Mouse (Mus musculus) limb, embryonic 10.5 days (tissue): ENCODE measurements around the gene Usp38. TPM values are rescaled to one million over a fixed set of nuclear protein-coding genes. Genes with fewer than 3 reads are reported as not detected.

Source experiments
- DNase-seq: peaks from one replicate; pipeline ENCODE4 v3.0.0-alpha.2; 2017; ENCODE audit warnings: low spot score
- H3K27ac ChIP-seq: fragments of 300-500 bp; sonication (generic); 2 replicates; pipeline ENCODE4 v1.5.1; 2016; ENCODE audit warnings: mild to moderate bottlenecking
- H3K27me3 ChIP-seq: fragments of 300-500 bp; sonication (generic); 2 replicates; pipeline ENCODE4 v1.6.1; 2016; ENCODE audit warnings: low read depth, mild to moderate bottlenecking; ENCODE audit not compliant: poor library complexity, severe bottlenecking
- H3K36me3 ChIP-seq: fragments of 300-500 bp; sonication (generic); 2 replicates; pipeline ENCODE4 v1.6.1; 2016; ENCODE audit warnings: mild to moderate bottlenecking, moderate library complexity
- H3K4me1 ChIP-seq: fragments of 300-500 bp; sonication (generic); 2 replicates; pipeline ENCODE4 v1.6.1; 2016
- H3K4me3 ChIP-seq: fragments of 300-500 bp; sonication (generic); 2 replicates; pipeline ENCODE4 v1.5.1; 2016; ENCODE audit warnings: mild to moderate bottlenecking, moderate library complexity
- H3K9me3 ChIP-seq: fragments of 300-500 bp; sonication (generic); replicated peaks from 2 replicates; pipeline ENCODE4 v1.6.1; 2016; ENCODE audit warnings: mild to moderate bottlenecking
- WGBS: fragments of 180-500 bp; shearing (Covaris S2); methylation state at CpG from one replicate; pipeline ENCODE4 v1.1.7; 2016; 5-methylcytosine and 5-hydroxymethylcytosine counted together
- polyA plus RNA-seq: library from polyadenylated mRNA; unstranded; fragments of >200 nt; fragmentation: Nextera tagmentation; extraction: Ambion mirVana; gene quantifications from 2 replicates; pipeline ENCODE4 v1.2.1, GENCODE M21; 2016

Usp38 gene
- polyA plus RNA-seq, 1 experiment from 2014 or later: 25.2 TPM

- Histone ChIP-seq H3K36me3 (peaks cover 78% of the 10 kb centered on the region), H3K9me3 (no peaks in the 10 kb centered on the region), H3K27me3 (no peaks in the 10 kb centered on the region), H3K27ac (no peak overlapping the region), H3K4me1 (peaks cover 6% of the 10 kb centered on the region; the same call in 1 of the 2 replicates), H3K4me3 (no peak overlapping the region)
- WGBS: 95% methylated on average over 4 of the region's 4 CpGs
- DNase-seq: no peak
Measured at GRCm38 (mm10) chr8:80982829-80983228, 31.9 kb downstream of the Usp38 start.

GRCm38 (mm10) chr8:80981696-80982095 is 33.0 kb downstream of the Usp38 start:
- Histone ChIP-seq H3K27me3 (no peaks in the 10 kb centered on the region), H3K27ac (no peak overlapping the region), H3K36me3 (peaks cover 68% of the 10 kb centered on the region), H3K4me3 (no peak overlapping the region), H3K4me1 (peaks cover 6% of the 10 kb centered on the region; the same call in 1 of the 2 replicates), H3K9me3 (no peaks in the 10 kb centered on the region)
- no peak for DNase-seq
- 90% methylated on average over 9 of the region's 9 CpGs for WGBS

GRCm38 (mm10) chr8:80980063-80980462 is 34.7 kb downstream of the Usp38 start:
- Histone ChIP-seq H3K36me3 (peaks cover 51% of the 10 kb centered on the region), H3K27me3 (no peaks in the 10 kb centered on the region), H3K4me1 (peaks cover 6% of the 10 kb centered on the region; the same call in 1 of the 2 replicates), H3K9me3 (no peaks in the 10 kb centered on the region), H3K4me3 (no peak overlapping the region), H3K27ac (no peak overlapping the region)
- DNase-seq: no peak
- 42% methylated on average over 4 of the region's 4 CpGs for WGBS

GRCm38 (mm10) chr8:80977231-80977630 is 37.5 kb downstream of the Usp38 start:
- Histone ChIP-seq H3K9me3 (no peaks in the 10 kb centered on the region), H3K4me3 (no peak overlapping the region), H3K4me1 (peaks cover 6% of the 10 kb centered on the region; the same call in 1 of the 2 replicates), H3K27me3 (no peaks in the 10 kb centered on the region), H3K27ac (no peak overlapping the region), H3K36me3 (peaks cover 24% of the 10 kb centered on the region)
- no peak for DNase-seq
- WGBS: 94% methylated on average over 1 of the region's 1 CpGs

GRCm38 (mm10) chr8:80971150-80971549 is 43.6 kb downstream of the Usp38 start:
- no peaks in the 10 kb centered on the region for H3K36me3 ChIP-seq
- no peaks in the 10 kb centered on the region for H3K4me1 ChIP-seq
- H3K4me3 ChIP-seq: no peak overlapping the region
- no peak overlapping the region for H3K27ac ChIP-seq
- H3K27me3 ChIP-seq: no peaks in the 10 kb centered on the region
- H3K9me3 ChIP-seq: no peaks in the 10 kb centered on the region
- WGBS: 90% methylated on average over 9 of the region's 9 CpGs
- DNase-seq: no peak

- H3K4me3 ChIP-seq: no peak overlapping the region
Measured at GRCm38 (mm10) chr8:80970000-80970685, 44.6 kb downstream of the Usp38 start.

GRCm38 (mm10) chr8:80969423-80969822 is 45.3 kb downstream of the Usp38 start:
- WGBS: 92% methylated on average over 5 of the region's 5 CpGs
- Histone ChIP-seq H3K27ac (no peak overlapping the region), H3K27me3 (no peaks in the 10 kb centered on the region), H3K4me3 (no peak overlapping the region), H3K4me1 (no peaks in the 10 kb centered on the region), H3K9me3 (no peaks in the 10 kb centered on the region), H3K36me3 (no peaks in the 10 kb centered on the region)
- DNase-seq: no peak

More at GRCm38 (mm10) chr8:80970000-80970685, 44.6 kb downstream of the Usp38 start:
- WGBS: 80% methylated on average over 11 of the region's 11 CpGs
- Histone ChIP-seq H3K9me3 (no peaks in the 10 kb centered on the region), H3K27ac (no peak overlapping the region), H3K36me3 (no peaks in the 10 kb centered on the region), H3K27me3 (no peaks in the 10 kb centered on the region), H3K4me1 (no peaks in the 10 kb centered on the region)
- DNase-seq: no peak

GRCm38 (mm10) chr8:80963095-80963494 is 51.6 kb downstream of the Usp38 start:
- 89% methylated on average over 3 of the region's 3 CpGs for WGBS
- no peaks in the 10 kb centered on the region for H3K36me3 ChIP-seq
- H3K9me3 ChIP-seq: no peaks in the 10 kb centered on the region
- H3K4me3 ChIP-seq: no peak overlapping the region
- peaks cover 11% of the 10 kb centered on the region for H3K4me1 ChIP-seq
- no peak for DNase-seq
- H3K27ac ChIP-seq: no peak overlapping the region
- H3K27me3 ChIP-seq: no peaks in the 10 kb centered on the region

- H3K4me1 ChIP-seq: peaks cover 11% of the 10 kb centered on the region
Measured at GRCm38 (mm10) chr8:80962592-80962983, 52.1 kb downstream of the Usp38 start.

GRCm38 (mm10) chr8:80961937-80962591 is 52.7 kb downstream of the Usp38 start:
- Histone ChIP-seq H3K4me1 (peaks cover 11% of the 10 kb centered on the region), H3K27me3 (no peaks in the 10 kb centered on the region), H3K36me3 (no peaks in the 10 kb centered on the region), H3K4me3 (no peak overlapping the region), H3K27ac (no peak overlapping the region), H3K9me3 (no peaks in the 10 kb centered on the region)
- 86% methylated on average over 7 of the region's 7 CpGs for WGBS
- DNase-seq: no peak

More at GRCm38 (mm10) chr8:80962592-80962983, 52.1 kb downstream of the Usp38 start:
- Histone ChIP-seq H3K9me3 (no peaks in the 10 kb centered on the region), H3K27ac (no peak overlapping the region), H3K4me3 (no peak overlapping the region), H3K36me3 (no peaks in the 10 kb centered on the region), H3K27me3 (no peaks in the 10 kb centered on the region)
- no peak for DNase-seq
- WGBS: 88% methylated on average over 5 of the region's 5 CpGs

GRCm38 (mm10) chr8:80961070-80961609 is 53.6 kb downstream of the Usp38 start:
- no peaks in the 10 kb centered on the region for H3K9me3 ChIP-seq
- H3K36me3 ChIP-seq: no peaks in the 10 kb centered on the region
- no peak overlapping the region for H3K4me3 ChIP-seq
- no peak overlapping the region for H3K27ac ChIP-seq
- no peak for DNase-seq
- H3K4me1 ChIP-seq: peaks cover 11% of the 10 kb centered on the region
- 67% methylated on average over 4 of the region's 4 CpGs for WGBS
- H3K27me3 ChIP-seq: no peaks in the 10 kb centered on the region

GRCm38 (mm10) chr8:80959588-80960268 is 55.0 kb downstream of the Usp38 start:
- Histone ChIP-seq H3K27ac (no peak overlapping the region), H3K4me3 (no peak overlapping the region), H3K9me3 (no peaks in the 10 kb centered on the region), H3K27me3 (no peaks in the 10 kb centered on the region), H3K4me1 (peaks cover 11% of the 10 kb centered on the region), H3K36me3 (no peaks in the 10 kb centered on the region)
- DNase-seq: no peak
- 70% methylated on average over 9 of the region's 9 CpGs for WGBS

GRCm38 (mm10) chr8:80957776-80958175 is 57.0 kb downstream of the Usp38 start:
- WGBS: 83% methylated on average over 5 of the region's 5 CpGs
- H3K4me1 ChIP-seq: peaks cover 11% of the 10 kb centered on the region
- DNase-seq: no peak
- H3K27ac ChIP-seq: no peak overlapping the region
- H3K27me3 ChIP-seq: no peaks in the 10 kb centered on the region
- H3K9me3 ChIP-seq: no peaks in the 10 kb centered on the region
- H3K36me3 ChIP-seq: no peaks in the 10 kb centered on the region
- H3K4me3 ChIP-seq: no peak overlapping the region
